Mouse (Mus musculus): Measurements from ENCODE around the gene Mmp9.

Gene Mmp9

DNA sequence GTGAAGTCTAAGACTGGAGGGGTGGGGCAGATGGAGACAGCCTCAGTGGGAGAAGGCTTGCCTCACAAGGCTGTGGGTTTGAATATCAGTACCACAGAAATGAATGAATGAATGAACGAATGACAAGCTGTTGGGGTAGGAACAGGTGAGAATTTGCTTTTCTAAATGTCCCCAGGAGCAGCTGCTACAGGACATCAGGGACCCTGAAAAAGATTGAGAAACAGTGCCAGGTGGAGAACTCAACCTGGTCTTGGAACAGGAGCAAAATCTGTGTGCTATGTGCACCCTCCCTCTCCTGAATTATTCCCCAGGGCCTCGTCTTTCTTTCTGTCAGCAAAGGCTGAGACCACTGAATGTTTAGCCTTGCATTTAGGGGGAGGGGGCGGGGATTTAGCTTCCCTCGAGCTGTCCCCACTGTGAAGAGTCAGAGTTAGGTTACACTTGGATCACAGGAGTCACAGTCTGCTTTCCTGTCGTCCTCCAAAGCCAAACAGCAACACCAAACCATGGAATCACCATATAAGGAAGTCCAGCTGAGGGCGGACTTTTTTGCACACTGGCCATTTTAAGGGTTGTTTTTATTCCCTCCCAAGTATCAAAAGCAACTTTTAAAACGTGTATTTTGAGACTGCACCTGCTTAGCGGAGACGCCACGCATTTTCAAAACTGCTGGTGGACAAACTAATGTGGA, at the start of gene Mmp9:
Gene Mmp9 (plus strand): TSS at position 641 of the 691 bp plus-strand sequence.
- no peak for DNase-seq (ENCODE audit: low spot score in 2 of 2)

DNA sequence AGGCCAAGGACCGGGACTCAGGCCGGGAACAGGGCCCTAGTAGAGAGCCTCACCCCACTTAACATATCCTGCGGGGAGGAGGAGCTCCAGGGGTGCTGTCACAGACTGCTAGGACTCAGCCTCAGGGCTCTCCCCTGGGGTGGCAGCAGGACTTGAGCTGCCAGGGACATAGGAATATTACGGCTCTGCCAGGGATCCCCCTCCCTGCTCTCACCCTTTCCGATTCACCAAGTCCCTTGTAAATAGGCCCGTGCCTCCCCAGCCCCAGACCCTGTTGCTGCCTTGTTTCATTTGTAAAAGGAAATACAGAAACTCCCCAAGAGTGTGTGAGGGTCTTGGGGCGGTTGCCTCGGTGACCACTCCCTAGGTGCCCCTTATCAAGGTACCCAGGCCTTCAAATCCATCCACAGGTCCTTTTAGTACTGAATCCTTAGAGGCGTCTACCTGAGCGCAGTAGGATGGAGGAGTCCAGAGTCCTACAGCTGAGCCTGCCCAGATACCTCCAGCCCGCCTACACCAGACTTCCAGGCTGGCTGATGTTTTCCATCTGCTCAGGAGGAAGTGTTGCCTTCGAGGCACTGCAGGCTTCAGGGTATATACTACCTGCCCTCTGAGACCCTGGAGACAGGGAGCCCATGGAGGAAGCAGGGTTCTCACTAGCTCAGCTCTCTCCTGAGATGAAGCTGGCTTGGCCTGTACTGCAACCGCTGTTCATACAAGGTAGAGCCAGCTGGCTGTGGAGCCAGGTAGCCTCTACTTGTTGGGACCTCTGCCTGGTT, 49.3 kb upstream of the Mmp9 start:
- DNase-seq (ENCODE audit: low spot score in 2 of 2): no peak

- peak in 1 of 2 experiments; percentile 46 for DNase-seq (ENCODE audit: low spot score in 2 of 2)
These were observed 48.5 kb upstream of the Mmp9 start for GRCm38 (mm10) chr2:164891908-164892695.

GRCm38 (mm10) chr2:164892696-164893216, 47.8 kb upstream of the Mmp9 start:
- DNase-seq (ENCODE audit: low spot score in 2 of 2): no peak

- no peak for DNase-seq (ENCODE audit: low spot score in 2 of 2)
These were observed 46.5 kb upstream of the Mmp9 start for GRCm38 (mm10) chr2:164894048-164894447.

DNA sequence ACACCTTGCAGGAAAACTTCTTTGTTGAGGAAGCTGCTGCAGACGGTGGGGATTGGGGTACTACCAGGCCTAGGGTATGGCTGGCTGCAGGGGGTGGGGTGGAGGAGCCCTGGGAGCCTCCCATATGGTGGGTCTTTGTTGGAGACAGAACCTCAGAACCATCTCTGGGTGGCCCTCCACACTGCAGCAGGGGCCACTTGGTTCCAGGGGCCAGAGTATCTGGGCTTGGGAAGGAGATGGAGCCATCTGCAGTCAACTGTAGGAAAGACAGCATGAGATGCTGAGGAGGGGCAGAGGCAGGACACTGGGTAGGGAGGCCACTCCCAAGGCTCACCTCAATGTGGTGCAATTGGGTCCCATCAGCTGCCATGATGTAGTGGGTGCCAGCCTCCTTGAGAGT, 45.9 kb upstream of the Mmp9 start:
- DNase-seq (ENCODE audit: low spot score in 2 of 2): no peak

DNA sequence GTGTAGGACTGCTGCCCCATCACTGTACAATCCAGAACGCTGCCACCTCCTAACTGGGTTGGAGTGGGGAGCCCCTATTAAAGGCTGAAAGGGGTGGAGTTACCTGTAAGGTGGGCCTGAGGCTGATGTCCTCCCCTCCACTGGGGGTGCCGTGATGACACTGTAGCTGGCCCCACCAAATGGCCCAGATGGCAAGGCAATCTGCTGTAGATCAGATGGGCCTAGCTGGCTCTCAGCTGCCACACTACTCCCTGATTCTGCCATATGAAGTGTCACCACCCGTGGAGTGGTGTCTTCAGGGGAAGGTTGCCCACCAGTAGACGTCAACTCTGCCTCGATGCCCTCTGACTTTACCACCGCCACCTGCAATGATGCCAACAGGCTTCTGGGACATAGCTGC, 44.7 kb upstream of the Mmp9 start:
- DNase-seq (ENCODE audit: low spot score in 2 of 2): no peak

GRCm38 (mm10) chr2:164898008-164898407, 42.6 kb upstream of the Mmp9 start:
- DNase-seq (ENCODE audit: low spot score in 2 of 2): no peak

DNA sequence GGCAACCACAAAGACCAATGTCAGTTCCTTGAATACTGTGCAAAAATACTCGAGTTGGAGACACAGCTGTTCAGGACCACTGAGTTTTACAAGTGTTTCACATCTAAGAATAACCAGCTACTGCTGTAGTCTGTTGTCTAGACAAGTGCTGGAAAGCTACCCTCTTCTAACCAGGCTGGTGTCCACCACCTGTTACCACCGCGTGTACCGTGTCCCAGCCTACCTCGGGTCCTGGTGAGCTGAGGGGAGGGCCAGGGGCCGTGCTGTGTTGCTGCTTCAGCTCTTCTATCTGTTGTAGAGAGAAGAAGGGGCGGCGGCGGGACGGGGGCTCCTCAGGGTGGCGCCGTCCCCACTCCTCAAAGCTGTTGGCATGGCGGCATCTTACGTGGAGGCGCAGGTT, 41.5 kb upstream of the Mmp9 start:
- DNase-seq (ENCODE audit: low spot score in 2 of 2): no peak

DNA sequence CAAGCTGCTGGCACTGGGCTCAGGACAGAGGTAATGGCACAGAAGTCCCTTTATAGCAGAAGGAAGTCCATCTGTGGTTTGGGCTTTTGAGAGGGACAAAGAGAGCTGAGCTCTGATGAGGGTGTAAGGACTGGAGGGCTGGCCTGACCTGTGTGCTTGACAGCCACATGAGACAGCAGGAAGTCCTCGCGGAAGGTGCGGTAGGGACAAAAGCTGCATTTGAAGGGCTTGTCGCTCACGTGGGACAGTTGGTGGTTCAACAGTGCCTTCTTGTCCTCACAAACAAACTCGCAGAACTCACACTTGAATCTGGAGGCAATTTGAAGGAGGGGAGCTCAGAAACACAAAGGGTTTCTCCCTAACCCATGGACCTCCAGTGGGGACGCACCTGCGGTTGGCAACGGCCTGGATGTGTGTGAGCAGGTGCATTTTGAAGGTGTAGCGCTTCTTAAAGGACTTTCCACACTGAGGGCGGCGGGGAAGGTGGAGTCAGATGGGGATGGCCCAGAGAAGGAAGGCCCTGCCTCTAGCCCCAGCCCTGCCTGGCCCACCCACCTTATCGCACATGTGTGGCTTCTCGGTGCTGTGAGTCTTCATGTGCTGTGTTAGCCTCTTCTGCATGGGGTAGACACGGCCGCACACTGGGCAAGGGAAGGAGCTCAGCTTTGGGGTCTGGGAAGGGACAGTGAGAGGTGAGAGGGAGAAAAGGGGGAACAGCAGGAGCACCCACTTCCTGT, 40.7 kb upstream of the Mmp9 start:
- no peak for DNase-seq (ENCODE audit: low spot score in 2 of 2)

GRCm38 (mm10) chr2:164901380-164901779, 39.2 kb upstream of the Mmp9 start:
- DNase-seq (ENCODE audit: low spot score in 2 of 2): no peak

DNA sequence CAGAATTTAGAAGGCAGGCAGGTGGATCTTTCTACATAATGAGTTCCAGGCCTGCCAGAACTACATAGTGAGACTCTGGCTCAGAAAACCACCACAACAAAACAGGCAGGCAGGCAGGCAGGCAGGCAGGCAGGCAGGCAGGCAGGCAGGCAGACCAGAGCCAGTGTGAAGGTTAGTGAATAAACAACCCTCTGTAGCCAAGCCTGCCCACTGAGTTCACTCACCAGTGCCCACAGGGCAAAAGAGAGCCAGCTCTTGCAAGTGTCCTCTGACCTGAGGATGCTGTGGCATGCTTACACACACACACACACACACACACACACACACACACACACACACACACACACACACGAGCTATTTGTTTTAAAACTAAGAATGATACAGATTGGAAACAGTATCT, 37.1 kb upstream of the Mmp9 start:
- DNase-seq (ENCODE audit: low spot score in 2 of 2): no peak

GRCm38 (mm10) chr2:164906071-164906470, 34.5 kb upstream of the Mmp9 start:
- no peak for DNase-seq (ENCODE audit: low spot score in 2 of 2)

DNA sequence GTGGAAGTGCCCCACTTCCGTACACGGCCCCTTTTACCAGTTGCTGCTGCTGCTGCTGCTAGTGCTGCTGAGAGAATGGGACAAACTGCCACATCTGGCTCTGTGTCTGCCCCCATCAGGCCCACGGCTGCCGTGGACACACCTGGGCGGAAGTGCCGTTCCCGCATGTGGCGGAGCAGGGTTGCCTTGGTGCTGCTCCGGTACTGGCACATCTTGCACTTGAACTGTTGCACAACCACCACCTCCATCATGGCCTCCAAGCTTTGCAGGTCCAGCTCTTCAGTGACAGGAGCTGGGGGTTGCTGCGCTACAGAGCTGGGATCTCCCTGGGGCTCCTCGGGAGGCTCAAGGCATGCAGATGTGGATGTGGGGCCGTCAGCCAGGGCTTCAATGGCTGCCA, 33.1 kb upstream of the Mmp9 start:
- DNase-seq (ENCODE audit: low spot score in 2 of 2): no peak

DNA sequence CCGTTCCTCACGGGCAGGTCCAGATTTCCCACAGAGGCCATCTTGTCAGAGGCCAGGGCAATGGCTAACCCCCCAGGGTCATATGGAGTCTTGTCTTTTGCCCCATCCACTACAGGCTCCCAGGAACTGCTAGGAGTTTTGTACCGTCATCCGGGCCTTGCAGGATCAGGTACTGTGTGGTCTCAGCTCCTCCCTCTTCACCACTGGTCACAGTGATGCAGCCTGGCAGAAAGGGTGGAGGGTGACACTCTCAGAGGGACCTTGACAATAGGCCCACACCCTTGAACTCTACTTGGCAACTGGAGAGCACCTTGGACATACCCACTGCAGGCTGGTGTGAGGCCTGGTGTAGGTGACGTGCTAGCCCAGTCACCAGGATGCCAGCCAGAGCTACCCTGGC, 32.6 kb upstream of the Mmp9 start:
- no peak for DNase-seq (ENCODE audit: low spot score in 2 of 2)

DNA sequence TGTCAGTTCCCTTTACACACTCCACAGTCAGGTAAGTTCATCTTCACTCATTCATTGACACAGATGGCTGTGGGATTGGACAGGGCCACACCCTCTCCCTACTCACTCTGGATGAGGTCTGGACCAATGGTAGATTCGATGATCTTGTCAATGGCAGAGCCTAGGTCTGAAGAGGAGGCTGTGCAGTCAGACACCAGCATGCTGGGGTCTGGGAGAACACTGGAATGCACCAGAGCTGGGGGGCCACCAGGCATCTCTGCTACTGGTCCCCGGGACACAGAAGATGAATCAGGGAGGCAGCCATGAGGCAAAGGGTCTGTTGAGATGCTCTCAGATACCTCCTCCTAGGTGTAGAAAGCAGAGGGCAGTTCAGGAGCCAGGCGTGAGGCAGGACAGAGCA, 31.5 kb upstream of the Mmp9 start:
- no peak for DNase-seq (ENCODE audit: low spot score in 2 of 2)

DNA sequence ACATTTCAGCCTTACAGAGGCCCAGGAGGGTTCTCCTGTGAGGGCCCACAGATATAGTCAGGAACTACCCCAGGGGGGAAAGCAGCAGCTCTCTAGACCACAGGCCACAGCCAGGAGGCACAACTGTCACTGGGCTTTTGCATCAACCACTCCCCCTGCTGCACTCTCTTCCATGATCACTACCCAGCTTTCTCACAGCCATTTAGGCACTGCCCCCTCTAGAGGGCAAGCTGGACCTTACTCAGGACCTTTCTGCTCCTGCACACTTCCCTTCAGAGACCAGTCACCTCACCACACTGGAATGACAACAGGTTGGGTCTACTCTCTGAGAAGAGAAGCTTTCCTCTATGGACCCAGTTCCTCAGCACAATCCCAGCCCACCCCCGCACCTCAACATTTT, 31.0 kb upstream of the Mmp9 start:
- DNase-seq (ENCODE audit: low spot score in 2 of 2): no peak

GRCm38 (mm10) chr2:164910360-164911061, 30.1 kb upstream of the Mmp9 start:
- no peak for DNase-seq (ENCODE audit: low spot score in 2 of 2)

- peak; percentile 94 to 95 for DNase-seq (ENCODE audit: low spot score in 2 of 2)
These were observed 29.2 kb upstream of the Mmp9 start, which contains the start of gene Zfp335 for GRCm38 (mm10) chr2:164911086-164912048. Gene Zfp335 (minus strand): TSS chr2:164911757.

- peak; percentile 75 to 77 for DNase-seq (ENCODE audit: low spot score in 2 of 2)
These were observed 28.4 kb upstream of the Mmp9 start for GRCm38 (mm10) chr2:164912151-164912550.
